Mouse (Mus musculus) G1E (cell line): ENCODE results near the gene Ccdc36. TPM values are rescaled to one million over a fixed set of nuclear protein-coding genes. Genes with fewer than 3 reads are reported as not detected.

ENCODE experiments used
- ATAC-seq: 2 replicates; pipeline ENCODE4 v1.8.0; 2016; ENCODE audit warnings: mild to moderate bottlenecking; ENCODE audit not compliant: insufficient number of reproducible peaks, poor library complexity, low FRiP score, severe bottlenecking; ENCODE audit errors: extremely low read depth
- DNase-seq: peaks from one replicate; pipeline ENCODE4 v3.0.0; 2012; ENCODE audit warnings: low spot score
- H3K27me3 ChIP-seq: 2 replicates; pipeline ENCODE4 v1.6.1; 2012; ENCODE audit warnings: mild to moderate bottlenecking, low read length, inconsistent platforms; ENCODE audit not compliant: insufficient read depth
- H3K36me3 ChIP-seq: replicated peaks from 2 replicates; pipeline ENCODE3; 2012; ENCODE audit warnings: mild to moderate bottlenecking, inconsistent platforms
- H3K4me1 ChIP-seq: 2 replicates; pipeline ENCODE4 v1.6.1; 2012; ENCODE audit warnings: low read depth, low read length, inconsistent platforms, mixed read lengths; ENCODE audit not compliant: insufficient read depth
- H3K4me3 ChIP-seq: 2 replicates; pipeline ENCODE4 v1.5.1; 2012; ENCODE audit warnings: low read depth, mild to moderate bottlenecking, inconsistent platforms, low read length, moderate library complexity, mixed read lengths
- H3K9me3 ChIP-seq: replicated peaks from 2 replicates; pipeline ENCODE4 v1.6.1; 2012; ENCODE audit warnings: inconsistent platforms
- CTCF ChIP-seq: IDR thresholded peaks from 2 replicates; pipeline ENCODE4 v1.5.1; 2012; ENCODE audit warnings: low read depth, low read length, inconsistent platforms, mixed read lengths
- GATA1 ChIP-seq: IDR thresholded peaks from 2 replicates; pipeline ENCODE4 v1.6.1; 2012; ENCODE audit warnings: borderline replicate concordance, low read length, inconsistent platforms, mixed read lengths
- GATA2 ChIP-seq: IDR thresholded peaks from 2 replicates; pipeline ENCODE4 v1.6.1; 2012; ENCODE audit warnings: low read depth, low read length, inconsistent platforms, borderline replicate concordance
- POLR2AphosphoS5 ChIP-seq: IDR thresholded peaks from 2 replicates; pipeline ENCODE4 v1.6.1; 2012; ENCODE audit warnings: low read depth, low read length, inconsistent platforms; ENCODE audit not compliant: insufficient replicate concordance
- TAL1 ChIP-seq: conservative IDR thresholded peaks from 2 replicates; pipeline ENCODE4 v1.6.1; 2012; ENCODE audit warnings: low read depth, low read length, inconsistent platforms, mixed read lengths
- polyA plus RNA-seq: library from polyadenylated mRNA; stranded (reverse); fragments of >175 nt; gene quantifications from 2 replicates; pipeline ENCODE4 v1.2.3, GENCODE M21; 2012
- total RNA-seq, 2 experiments: library from RNA; stranded (forward) in 1 of 2; stranded (reverse) in 1 of 2; fragments of 200-1000 nt in 1 of 2; fragments of >200 nt in 1 of 2; fragmentation: Nextera tagmentation in 1 of 2; gene quantifications; 2 replicates each; pipeline ENCODE4 v1.2.3; 2014 to 2017

Ccdc36 gene
- total and polyA plus RNA-seq, 3 experiments = 0.22 TPM; not detected in 2

DNA sequence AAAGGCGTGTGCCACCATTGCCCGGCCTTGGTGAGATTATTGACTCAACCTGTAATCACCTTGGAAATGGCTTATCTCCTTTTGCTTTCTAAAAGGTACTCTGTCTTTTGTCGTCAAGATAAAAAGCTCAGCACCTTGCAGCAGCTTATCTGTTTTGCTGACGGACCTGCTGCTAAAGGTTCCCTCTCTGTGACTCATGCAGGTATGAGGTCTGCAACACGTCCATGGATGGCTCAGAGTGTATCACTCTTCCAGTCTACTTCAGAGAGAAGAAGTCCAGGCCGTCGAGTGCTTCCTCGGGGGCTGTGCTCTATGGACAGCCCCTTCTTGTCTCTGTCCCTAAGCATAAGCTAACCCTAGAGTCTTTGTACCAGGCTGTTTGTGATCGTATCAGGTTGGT lies 50.0 kb downstream of the Ccdc36 start:
- TF ChIP-seq POLR2AphosphoS5 = no peak
- TF ChIP-seq GATA2 = no peak
- no peak for TF ChIP-seq CTCF
- no peak for TF ChIP-seq GATA1
- TF ChIP-seq TAL1 = no peak
- no peak overlapping the region for H3K4me3 ChIP-seq
- no peaks in the 10 kb centered on the region for H3K9me3 ChIP-seq
- DNase-seq (no peak), ATAC-seq (no peak)
- no peaks in the 10 kb centered on the region for H3K4me1 ChIP-seq
- H3K27me3 ChIP-seq = no peaks in the 10 kb centered on the region
- H3K36me3 ChIP-seq = peaks cover 95% of the 10 kb centered on the region

Other genes starting within 250 kb of the Ccdc36 start
Only the 20 nearest of the 23 such genes appear.
- 21.9 and 22.1 TPM in 2 replicates for gene Dag1, start 164.5 kb downstream of the Ccdc36 start, total RNA-seq (2014; fragmentation: Nextera tagmentation)
- 6.0 and 6.1 TPM in 2 replicates for gene Dag1, start 164.5 kb downstream of the Ccdc36 start, total RNA-seq (2017)
- gene Dag1, start 164.5 kb downstream of the Ccdc36 start, polyA plus RNA-seq = 11.9 and 13.5 TPM in 2 replicates
- gene Nicn1, start 138.1 kb downstream of the Ccdc36 start, total RNA-seq (2014; fragmentation: Nextera tagmentation) = 17.6 and 20.2 TPM in 2 replicates
- 5.8 and 7.6 TPM in 2 replicates for gene Nicn1, start 138.1 kb downstream of the Ccdc36 start, total RNA-seq (2017)
- 0.35 and 0.52 TPM in 2 replicates for gene Nicn1, start 138.1 kb downstream of the Ccdc36 start, polyA plus RNA-seq
- 0.90 and 1.2 TPM in 2 replicates for gene Amt, start 131.6 kb downstream of the Ccdc36 start, total RNA-seq (2014; fragmentation: Nextera tagmentation)
- gene Amt, start 131.6 kb downstream of the Ccdc36 start, total RNA-seq (2017) = 0.44 and 0.93 TPM in 2 replicates
- 0.03 and 0.09 TPM in 2 replicates for gene Amt, start 131.6 kb downstream of the Ccdc36 start, polyA plus RNA-seq
- 409 and 426 TPM in 2 replicates for gene Rhoa, start 122.4 kb downstream of the Ccdc36 start, total RNA-seq (2014; fragmentation: Nextera tagmentation)
- gene Rhoa, start 122.4 kb downstream of the Ccdc36 start, total RNA-seq (2017) = 215 and 235 TPM in 2 replicates
- 122 and 136 TPM in 2 replicates for gene Rhoa, start 122.4 kb downstream of the Ccdc36 start, polyA plus RNA-seq
- gene Tcta, start 122.3 kb downstream of the Ccdc36 start, total RNA-seq (2014; fragmentation: Nextera tagmentation) = 24.2 TPM in 2 replicates
- gene Tcta, start 122.3 kb downstream of the Ccdc36 start, total RNA-seq (2017) = 11.9 and 14.6 TPM in 2 replicates
- 1.5 and 3.6 TPM in 2 replicates for gene Tcta, start 122.3 kb downstream of the Ccdc36 start, polyA plus RNA-seq
- gene Gpx1, start 89.6 kb downstream of the Ccdc36 start, total RNA-seq (2014; fragmentation: Nextera tagmentation) = 1,641 and 1,695 TPM in 2 replicates
- gene Gpx1, start 89.6 kb downstream of the Ccdc36 start, total RNA-seq (2017) = 1,228 and 1,354 TPM in 2 replicates
- gene Gpx1, start 89.6 kb downstream of the Ccdc36 start, polyA plus RNA-seq = 470 and 543 TPM in 2 replicates
- gene Usp4, start 80.6 kb downstream of the Ccdc36 start, total RNA-seq (2014; fragmentation: Nextera tagmentation) = 126 and 131 TPM in 2 replicates
- 76.5 and 78.6 TPM in 2 replicates for gene Usp4, start 80.6 kb downstream of the Ccdc36 start, total RNA-seq (2017)
- 60.8 and 97.3 TPM in 2 replicates for gene Usp4, start 80.6 kb downstream of the Ccdc36 start, polyA plus RNA-seq
- gene 1700102P08Rik, start 35.7 kb downstream of the Ccdc36 start, total RNA-seq (2014; fragmentation: Nextera tagmentation) = not detected in 2 replicates
- gene 1700102P08Rik, start 35.7 kb downstream of the Ccdc36 start, total RNA-seq (2017) = 0.44 and 1.3 TPM in 2 replicates
- gene 1700102P08Rik, start 35.7 kb downstream of the Ccdc36 start, polyA plus RNA-seq = 0.29 and 0.81 TPM in 2 replicates
- gene BC048562, start 8.0 kb upstream of the Ccdc36 start, total RNA-seq (2014; fragmentation: Nextera tagmentation) = not detected in 2 replicates
- 0.22 TPM in 1 of 2 replicates, not detected in the other for gene BC048562, start 8.0 kb upstream of the Ccdc36 start, total RNA-seq (2017)
- gene BC048562, start 8.0 kb upstream of the Ccdc36 start, polyA plus RNA-seq = 0.08 TPM in 1 of 2 replicates, not detected in the other
- gene Ccdc71, start 32.0 kb upstream of the Ccdc36 start, total RNA-seq (2014; fragmentation: Nextera tagmentation) = 52.4 and 53.0 TPM in 2 replicates
- gene Ccdc71, start 32.0 kb upstream of the Ccdc36 start, total RNA-seq (2017) = 20.3 and 22.3 TPM in 2 replicates
- gene Ccdc71, start 32.0 kb upstream of the Ccdc36 start, polyA plus RNA-seq = 24.1 and 25.6 TPM in 2 replicates
- gene Klhdc8b, start 33.1 kb upstream of the Ccdc36 start, total RNA-seq (2014; fragmentation: Nextera tagmentation) = 14.7 and 21.2 TPM in 2 replicates
- 52.8 and 63.1 TPM in 2 replicates for gene Klhdc8b, start 33.1 kb upstream of the Ccdc36 start, total RNA-seq (2017)
- 112 and 116 TPM in 2 replicates for gene Klhdc8b, start 33.1 kb upstream of the Ccdc36 start, polyA plus RNA-seq
- gene Lamb2, start 51.3 kb upstream of the Ccdc36 start, total RNA-seq (2014; fragmentation: Nextera tagmentation) = 0.15 TPM in 1 of 2 replicates, not detected in the other
- gene Lamb2, start 51.3 kb upstream of the Ccdc36 start, total RNA-seq (2017) = 0.11 and 0.17 TPM in 2 replicates
- gene Lamb2, start 51.3 kb upstream of the Ccdc36 start, polyA plus RNA-seq = 0.07 TPM in 2 replicates
- 70.6 and 197 TPM in 2 replicates for gene Usp19, start 62.1 kb upstream of the Ccdc36 start, total RNA-seq (2014; fragmentation: Nextera tagmentation)
- gene Usp19, start 62.1 kb upstream of the Ccdc36 start, total RNA-seq (2017) = 41.3 and 44.7 TPM in 2 replicates
- 87.7 and 102 TPM in 2 replicates for gene Usp19, start 62.1 kb upstream of the Ccdc36 start, polyA plus RNA-seq
- 320 and 349 TPM in 2 replicates for gene Qars, start 79.2 kb upstream of the Ccdc36 start, total RNA-seq (2014; fragmentation: Nextera tagmentation)
- gene Qars, start 79.2 kb upstream of the Ccdc36 start, total RNA-seq (2017) = 196 and 201 TPM in 2 replicates
- 138 and 248 TPM in 2 replicates for gene Qars, start 79.2 kb upstream of the Ccdc36 start, polyA plus RNA-seq
- gene Qrich1, start 88.3 kb upstream of the Ccdc36 start, total RNA-seq (2014; fragmentation: Nextera tagmentation) = 179 and 214 TPM in 2 replicates
- gene Qrich1, start 88.3 kb upstream of the Ccdc36 start, total RNA-seq (2017) = 150 and 161 TPM in 2 replicates
- gene Qrich1, start 88.3 kb upstream of the Ccdc36 start, polyA plus RNA-seq = 99.7 and 143 TPM in 2 replicates
- gene Impdh2, start 131.8 kb upstream of the Ccdc36 start, total RNA-seq (2014; fragmentation: Nextera tagmentation) = 145 and 154 TPM in 2 replicates
- gene Impdh2, start 131.8 kb upstream of the Ccdc36 start, total RNA-seq (2017) = 247 and 299 TPM in 2 replicates
- gene Impdh2, start 131.8 kb upstream of the Ccdc36 start, polyA plus RNA-seq = 167 and 176 TPM in 2 replicates
- 25.6 and 31.8 TPM in 2 replicates for gene Ndufaf3, start 138.9 kb upstream of the Ccdc36 start, total RNA-seq (2014; fragmentation: Nextera tagmentation)
- gene Ndufaf3, start 138.9 kb upstream of the Ccdc36 start, total RNA-seq (2017) = 16.9 and 29.4 TPM in 2 replicates
- gene Ndufaf3, start 138.9 kb upstream of the Ccdc36 start, polyA plus RNA-seq = 11.7 and 17.7 TPM in 2 replicates
- 48.3 and 49.1 TPM in 2 replicates for gene Dalrd3, start 141.4 kb upstream of the Ccdc36 start, total RNA-seq (2014; fragmentation: Nextera tagmentation)
- 48.3 and 65.3 TPM in 2 replicates for gene Dalrd3, start 141.4 kb upstream of the Ccdc36 start, total RNA-seq (2017)
- gene Dalrd3, start 141.4 kb upstream of the Ccdc36 start, polyA plus RNA-seq = 101 and 121 TPM in 2 replicates
- gene Wdr6, start 150.3 kb upstream of the Ccdc36 start, total RNA-seq (2014; fragmentation: Nextera tagmentation) = 22.6 and 27.6 TPM in 2 replicates
- gene Wdr6, start 150.3 kb upstream of the Ccdc36 start, total RNA-seq (2017) = 36.3 and 39.2 TPM in 2 replicates
- gene Wdr6, start 150.3 kb upstream of the Ccdc36 start, polyA plus RNA-seq = 16.9 and 30.0 TPM in 2 replicates
- gene P4htm, start 169.2 kb upstream of the Ccdc36 start, total RNA-seq (2014; fragmentation: Nextera tagmentation) = 1.7 and 1.9 TPM in 2 replicates
- gene P4htm, start 169.2 kb upstream of the Ccdc36 start, total RNA-seq (2017) = 2.0 and 2.6 TPM in 2 replicates
- 5.4 and 5.7 TPM in 2 replicates for gene P4htm, start 169.2 kb upstream of the Ccdc36 start, polyA plus RNA-seq